Mouse (Mus musculus) bone marrow, adult 2 months (tissue): ENCODE measurements at regions not wholly inside any gene's neighbourhood (a gene's known extent, or its start where the extent isn't known, plus 50 kb on each side); places are given as distances from the start of the nearest gene placed in this dataset.

ENCODE experiments used
- CTCF ChIP-seq: fragments of 200-500 bp; IDR thresholded peaks from 2 replicates; pipeline ENCODE4 v1.5.1; 2011; ENCODE audit warnings: low read length, control low read depth; ENCODE audit not compliant: control insufficient read depth, insufficient read depth
- POLR2A ChIP-seq: fragments of 200-500 bp; IDR thresholded peaks from 2 replicates; pipeline ENCODE4 v1.6.1; 2011; ENCODE audit warnings: low read depth, mild to moderate bottlenecking, control low read depth, low read length, borderline replicate concordance; ENCODE audit not compliant: control insufficient read depth

DNA sequence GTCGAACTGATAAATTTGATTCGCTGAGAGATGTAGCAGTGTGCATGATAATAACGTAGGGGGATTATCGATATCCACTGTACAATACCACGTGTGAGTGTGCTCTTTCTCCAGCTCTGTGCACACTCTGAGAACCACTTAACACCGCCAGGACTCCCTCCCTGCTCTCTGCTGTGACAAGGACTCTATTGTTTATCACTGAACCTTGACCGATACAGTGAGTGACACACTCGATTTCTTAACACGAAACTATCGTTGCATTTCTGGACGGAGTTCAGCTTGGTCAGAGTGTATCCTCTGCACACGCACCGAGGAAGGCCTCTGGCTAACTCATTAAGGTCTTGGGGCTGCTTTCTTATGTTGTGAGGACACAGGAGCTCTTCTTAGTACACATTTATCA, 190.7 kb downstream of the Gadd45g start:
- TF ChIP-seq POLR2A (no peak), CTCF (no peak)
